Mouse (Mus musculus) stomach, embryonic 14.5 days (tissue): ENCODE data around the gene Zic4. TPM values are rescaled to one million over a fixed set of nuclear protein-coding genes. Genes with fewer than 3 reads are reported as not detected.
A peak's percentile ranks its signal among the peaks of the same experiment; 100 is the strongest.

Experiments used
- ATAC-seq: fragments of 200-750 bp; cut with Nextera tagmentation; 2 replicates; pipeline ENCODE4 v1.8.0; 2017; ENCODE audit warnings: low read depth, moderate TSS enrichment; ENCODE audit not compliant: insufficient number of reproducible peaks, insufficient read depth, low FRiP score
- H3K27ac ChIP-seq: fragments of 300-500 bp; sonication (generic); 2 replicates; pipeline ENCODE4 v1.5.1; 2014; ENCODE audit warnings: mild to moderate bottlenecking, low read length, moderate library complexity, mixed read lengths
- H3K27me3 ChIP-seq: fragments of 300-500 bp; sonication (generic); 2 replicates; pipeline ENCODE4 v1.6.1; 2014; ENCODE audit warnings: low read length, control low read depth, mixed read lengths; ENCODE audit not compliant: control insufficient read depth, insufficient read depth
- H3K36me3 ChIP-seq: fragments of 300-500 bp; sonication (generic); 2 replicates; pipeline ENCODE4 v1.6.1; 2014; ENCODE audit warnings: mild to moderate bottlenecking, control low read depth, low read length, moderate library complexity, mixed read lengths; ENCODE audit not compliant: control insufficient read depth, insufficient read depth
- H3K4me1 ChIP-seq: fragments of 300-500 bp; sonication (generic); 2 replicates; pipeline ENCODE4 v1.6.1; 2014; ENCODE audit warnings: low read length, control low read depth, mixed read lengths; ENCODE audit not compliant: control insufficient read depth, insufficient read depth
- H3K4me2 ChIP-seq: fragments of 300-500 bp; sonication (generic); replicated peaks from 2 replicates; pipeline ENCODE4 v1.6.1; 2014; ENCODE audit warnings: low read depth, low read length, control low read depth
- H3K4me3 ChIP-seq: fragments of 300-500 bp; sonication (generic); 2 replicates; pipeline ENCODE4 v1.5.1; 2014; ENCODE audit warnings: low read depth, low read length, control low read depth
- H3K9ac ChIP-seq: fragments of 300-500 bp; sonication (generic); replicated peaks from 2 replicates; pipeline ENCODE4 v1.6.1; 2014; ENCODE audit warnings: low read depth, mild to moderate bottlenecking, control low read depth, low read length, moderate library complexity, mixed read lengths
- H3K9me3 ChIP-seq: fragments of 300-500 bp; sonication (generic); 2 replicates; pipeline ENCODE4 v1.6.1; 2016; ENCODE audit warnings: low read depth, low read length, control low read depth; ENCODE audit not compliant: control insufficient read depth
- WGBS: fragments of 180-500 bp; shearing (Covaris S2); extraction: QIAGEN DNeasy Blood & Tissue Kit; methylation state at CpG from one replicate; pipeline ENCODE4 v1.1.7; 2014; 5-methylcytosine and 5-hydroxymethylcytosine counted together
- polyA plus RNA-seq: library from polyadenylated mRNA; unstranded; fragments of >200 nt; fragmentation: Nextera tagmentation; extraction: Ambion mirVana; gene quantifications from 2 replicates; pipeline ENCODE4 v1.2.1, GENCODE M21; 2014

The Zic4 gene
- not detected in 2 replicates for polyA plus RNA-seq

DNA sequence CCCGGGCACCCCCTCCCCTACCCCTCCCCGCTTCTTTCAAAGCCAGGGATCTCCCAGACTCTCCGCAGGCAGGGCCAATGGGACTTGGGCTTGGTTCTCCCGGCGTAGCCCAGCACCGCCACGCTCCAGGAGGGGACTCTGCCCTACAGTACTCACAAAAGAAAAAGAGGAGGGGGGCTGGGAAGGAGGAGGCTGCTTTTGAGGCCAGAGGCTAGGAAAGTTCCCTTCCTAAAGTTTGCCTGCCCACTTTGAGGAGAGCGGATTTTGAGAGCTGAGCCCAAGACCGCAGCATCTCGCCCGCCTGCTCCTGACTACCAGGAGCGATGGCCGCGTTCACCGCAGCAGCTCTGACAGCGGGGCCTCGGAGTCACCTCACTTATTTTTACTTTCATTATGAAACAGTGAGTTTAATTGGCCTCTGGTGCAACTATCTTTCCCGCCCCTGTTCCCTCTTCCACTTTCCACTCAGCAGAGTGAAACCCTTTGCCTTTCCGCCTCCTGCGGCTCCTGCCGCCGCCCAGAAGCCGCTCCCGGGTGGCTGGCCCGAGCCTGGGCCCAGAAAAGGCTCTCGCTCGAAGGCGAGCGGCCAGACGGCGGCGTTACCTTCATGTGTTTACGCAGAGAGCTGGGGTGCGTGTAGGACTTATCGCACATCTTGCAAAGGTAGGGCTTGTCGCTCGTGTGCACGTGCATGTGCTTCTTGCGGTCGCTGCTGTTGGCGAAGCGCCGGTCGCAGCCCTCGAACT is at the start of gene Zic4:
Gene Zic4 (plus strand): TSS at position 558 of the 746 bp plus-strand sequence.
- peak; percentile 35; the same call in 1 of the 2 replicates for ATAC-seq
- Histone ChIP-seq H3K4me3 (peak within 1 kb of the TSS; percentile 21), H3K36me3 (no peaks in the 10 kb centered on the region), H3K4me1 (0 out of 2 replicates have a peak, but pooled peaks cover 4% of the 10 kb centered on the region), H3K27me3 (peaks cover 48% of the 10 kb centered on the region), H3K9me3 (no peaks in the 10 kb centered on the region), H3K9ac (no peak within 1 kb of the TSS), H3K4me2 (0 out of 2 replicates have a peak within 1 kb of the TSS, but pooled peaks have one; percentile 20), H3K27ac (no peak within 1 kb of the TSS)
- WGBS: 1% methylated on average over 45 of the region's 45 CpGs

DNA sequence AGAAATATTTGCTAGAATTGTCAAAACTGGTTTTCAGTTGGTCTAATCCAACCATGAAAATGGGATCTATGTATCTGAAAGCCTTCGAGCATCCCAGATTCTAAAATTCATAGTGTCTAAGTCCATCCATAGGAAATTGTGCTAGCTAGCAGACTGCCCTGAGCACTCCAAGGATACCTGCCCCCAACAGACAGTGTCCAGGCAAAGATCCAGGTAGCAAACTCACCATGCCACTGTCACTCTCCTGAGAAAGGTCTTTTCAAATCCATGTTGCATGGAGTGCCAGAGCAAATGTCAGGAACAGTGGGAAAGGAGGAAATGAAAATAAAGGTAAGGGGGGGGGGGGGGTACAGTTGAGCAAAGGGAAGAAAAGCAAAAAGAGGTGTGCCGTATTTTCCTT is 14.6 kb upstream of the Zic4 start:
- no peak overlapping the region for H3K9ac ChIP-seq
- H3K9me3 ChIP-seq: no peaks in the 10 kb centered on the region
- H3K4me1 ChIP-seq: no peaks in the 10 kb centered on the region
- H3K27me3 ChIP-seq: peaks cover 28% of the 10 kb centered on the region
- ATAC-seq: no peak
- no peak overlapping the region for H3K4me3 ChIP-seq
- 50% methylated on average over 2 of the region's 2 CpGs for WGBS
- H3K4me2 ChIP-seq: no peak overlapping the region
- H3K36me3 ChIP-seq: no peaks in the 10 kb centered on the region
- no peak overlapping the region for H3K27ac ChIP-seq

DNA sequence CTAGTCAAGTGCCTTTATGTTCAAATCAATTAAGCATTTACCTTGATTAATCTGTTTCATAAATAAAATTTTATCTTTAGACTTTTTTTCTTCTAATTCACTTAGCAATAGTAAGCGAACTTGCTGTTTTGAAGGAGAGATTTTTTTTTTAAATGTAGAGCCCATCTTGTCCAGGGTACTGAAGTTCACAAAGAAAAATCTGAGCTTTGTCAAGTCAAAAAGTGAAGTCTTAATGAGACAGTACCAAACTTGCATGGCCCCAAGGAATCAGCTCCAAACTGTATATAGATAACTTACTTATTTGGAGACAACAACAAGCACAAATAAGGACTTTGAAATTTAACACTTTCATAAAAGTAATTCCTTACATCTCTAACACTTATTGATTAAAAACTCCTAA is 13.5 kb upstream of the Zic4 start:
- no peak for ATAC-seq
- H3K4me1 ChIP-seq: no peaks in the 10 kb centered on the region
- H3K4me3 ChIP-seq: no peak overlapping the region
- no peaks in the 10 kb centered on the region for H3K36me3 ChIP-seq
- H3K9ac ChIP-seq: no peak overlapping the region
- no peak overlapping the region for H3K27ac ChIP-seq
- H3K27me3 ChIP-seq: peaks cover 35% of the 10 kb centered on the region
- H3K4me2 ChIP-seq: no peak overlapping the region
- no peaks in the 10 kb centered on the region for H3K9me3 ChIP-seq
- 27% methylated on average over 1 of the region's 1 CpGs for WGBS

DNA sequence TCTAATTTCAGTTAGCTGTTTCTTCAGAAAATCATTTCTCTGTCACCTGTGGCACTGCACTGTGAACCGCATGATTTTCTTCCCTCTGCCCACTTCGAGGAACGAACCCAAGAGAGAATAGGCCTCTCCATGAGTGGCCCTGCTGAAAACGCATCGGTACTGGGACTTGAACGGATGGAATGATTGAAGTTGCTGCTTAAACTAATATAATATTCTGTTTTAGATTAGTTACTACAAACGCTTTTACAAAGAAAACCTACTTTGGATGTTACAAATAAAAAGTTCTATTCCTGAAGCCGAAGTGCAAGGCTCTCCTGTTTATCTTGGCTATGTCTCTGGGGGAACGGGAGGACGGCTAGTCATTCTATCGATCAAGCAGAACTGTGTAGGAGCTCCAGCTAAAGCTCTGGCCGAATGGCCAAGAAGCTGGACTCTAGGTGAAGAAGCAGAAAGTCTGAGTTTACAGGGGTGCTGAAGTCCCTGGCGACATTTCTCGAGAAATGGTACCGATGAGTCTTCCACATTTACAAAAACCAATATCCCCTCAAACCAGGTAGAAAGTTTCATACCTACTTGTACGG is 11.9 kb upstream of the Zic4 start:
- H3K4me2 ChIP-seq: no peak overlapping the region
- no peak overlapping the region for H3K4me3 ChIP-seq
- H3K27me3 ChIP-seq: peaks cover 51% of the 10 kb centered on the region
- no peak overlapping the region for H3K27ac ChIP-seq
- no peak for ATAC-seq
- no peak overlapping the region for H3K9ac ChIP-seq
- H3K36me3 ChIP-seq: no peaks in the 10 kb centered on the region
- no peaks in the 10 kb centered on the region for H3K9me3 ChIP-seq
- 2% methylated on average over 16 of the region's 16 CpGs for WGBS
- no peaks in the 10 kb centered on the region for H3K4me1 ChIP-seq

DNA sequence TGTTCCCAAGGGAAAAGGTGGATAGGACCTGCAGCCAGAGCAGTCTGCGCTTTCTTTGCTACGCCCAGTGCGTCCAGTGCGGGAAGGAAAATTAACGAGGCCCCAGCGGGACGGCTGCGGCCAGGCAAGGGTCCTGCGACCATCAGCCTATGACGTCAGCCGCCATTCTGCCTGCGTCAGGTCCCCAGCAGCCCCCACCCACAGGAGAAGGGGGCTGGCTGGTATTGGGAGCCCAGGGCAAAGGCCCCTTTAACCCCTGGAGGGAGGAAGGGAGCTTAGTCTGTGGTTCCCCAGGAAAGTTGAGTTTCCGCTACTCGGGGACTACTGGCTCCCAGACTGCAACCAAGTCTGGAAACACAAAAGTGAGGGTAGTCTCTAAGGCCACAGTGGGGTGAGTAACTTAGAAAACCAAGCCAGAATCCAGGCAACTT is 11.3 kb upstream of the Zic4 start:
- Histone ChIP-seq H3K36me3 (no peaks in the 10 kb centered on the region), H3K9ac (no peak overlapping the region), H3K27me3 (peaks cover 53% of the 10 kb centered on the region), H3K27ac (no peak overlapping the region), H3K4me2 (no peak overlapping the region), H3K4me1 (no peaks in the 10 kb centered on the region), H3K9me3 (no peaks in the 10 kb centered on the region), H3K4me3 (no peak overlapping the region)
- no peak for ATAC-seq
- WGBS: under 1% methylated on average over 14 of the region's 14 CpGs

DNA sequence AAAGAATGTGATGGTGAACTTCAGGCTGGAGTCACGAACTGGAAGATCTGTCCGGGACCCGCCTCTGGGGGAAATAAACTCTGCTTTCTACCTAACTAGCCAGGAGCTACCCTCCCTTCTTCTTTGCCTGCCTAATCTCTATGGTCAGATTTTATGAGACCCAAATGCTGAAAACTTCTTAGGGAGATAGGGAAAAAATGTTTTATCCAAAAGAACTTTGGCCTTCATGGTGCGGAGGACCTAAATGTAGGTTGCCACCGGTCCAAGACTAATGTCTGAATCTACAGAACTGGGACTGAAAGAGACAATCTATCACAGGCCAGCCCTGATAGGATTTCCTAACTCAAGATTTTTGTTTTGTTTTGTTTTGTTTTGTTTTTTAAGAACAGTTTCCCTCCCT is 10.9 kb upstream of the Zic4 start:
- H3K4me1 ChIP-seq: no peaks in the 10 kb centered on the region
- H3K9me3 ChIP-seq: no peaks in the 10 kb centered on the region
- H3K27ac ChIP-seq: no peak overlapping the region
- H3K4me2 ChIP-seq: no peak overlapping the region
- peaks cover 58% of the 10 kb centered on the region for H3K27me3 ChIP-seq
- H3K4me3 ChIP-seq: no peak overlapping the region
- no peak overlapping the region for H3K9ac ChIP-seq
- 3% methylated on average over 5 of the region's 5 CpGs for WGBS
- ATAC-seq: no peak
- H3K36me3 ChIP-seq: no peaks in the 10 kb centered on the region

DNA sequence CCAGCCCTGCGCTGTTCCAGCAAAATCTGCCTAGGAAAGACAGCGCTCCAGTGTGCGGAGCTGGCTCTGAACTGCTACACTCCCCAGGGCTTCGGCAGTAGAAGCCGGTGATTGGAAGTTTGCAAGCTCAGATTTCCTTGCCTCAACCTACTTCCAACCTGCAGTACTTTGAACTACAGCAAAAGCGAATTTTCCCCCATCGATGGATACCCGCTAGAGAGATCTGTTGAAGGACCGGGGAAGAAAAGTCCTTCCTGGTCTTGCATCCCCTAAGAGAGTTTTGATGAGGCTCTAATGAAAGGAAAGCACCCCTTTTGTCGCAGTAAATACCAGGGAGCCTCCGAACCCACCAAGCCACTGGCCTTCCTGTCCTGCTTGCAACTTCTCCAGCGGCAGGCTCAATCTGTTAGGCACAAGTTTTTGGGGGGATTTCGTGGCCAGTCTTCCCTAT is 10.2 kb upstream of the Zic4 start:
- Histone ChIP-seq H3K4me2 (no peak overlapping the region), H3K27ac (no peak overlapping the region), H3K4me3 (no peak overlapping the region), H3K9me3 (no peaks in the 10 kb centered on the region), H3K4me1 (no peaks in the 10 kb centered on the region), H3K36me3 (no peaks in the 10 kb centered on the region), H3K9ac (no peak overlapping the region), H3K27me3 (peaks cover 64% of the 10 kb centered on the region)
- ATAC-seq: no peak
- WGBS: 1% methylated on average over 13 of the region's 13 CpGs

DNA sequence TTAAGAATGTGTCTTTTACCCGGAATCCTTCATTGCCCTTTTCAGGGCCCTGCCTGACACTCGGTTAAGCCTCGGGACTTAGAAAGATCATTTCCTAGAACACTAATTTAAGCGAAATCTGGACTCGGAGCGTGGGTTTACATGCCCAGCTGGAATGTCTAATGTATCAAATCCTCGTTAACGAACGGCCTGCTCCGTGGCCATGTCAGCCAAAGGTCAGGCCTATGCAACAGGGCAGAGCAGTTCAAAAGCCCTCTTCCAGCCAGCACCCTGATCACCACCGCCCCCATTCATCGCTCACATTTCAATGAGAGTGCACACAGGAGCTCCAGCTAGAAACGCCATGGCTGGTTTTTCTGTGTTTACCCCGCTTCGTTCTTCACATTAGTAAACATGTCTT is 9.4 kb upstream of the Zic4 start:
- H3K4me1 ChIP-seq: no peaks in the 10 kb centered on the region
- WGBS: under 1% methylated on average over 15 of the region's 15 CpGs
- H3K4me2 ChIP-seq: no peak overlapping the region
- no peaks in the 10 kb centered on the region for H3K36me3 ChIP-seq
- ATAC-seq: no peak
- H3K27ac ChIP-seq: no peak overlapping the region
- peaks cover 70% of the 10 kb centered on the region for H3K27me3 ChIP-seq
- no peak overlapping the region for H3K4me3 ChIP-seq
- no peaks in the 10 kb centered on the region for H3K9me3 ChIP-seq
- H3K9ac ChIP-seq: no peak overlapping the region
